Mouse (Mus musculus): ENCODE measurements at regions not wholly inside any gene's neighbourhood (a gene's known extent, or its start where the extent isn't known, plus 50 kb on each side); places are given as distances from the start of the nearest gene placed in this dataset.

DNA sequence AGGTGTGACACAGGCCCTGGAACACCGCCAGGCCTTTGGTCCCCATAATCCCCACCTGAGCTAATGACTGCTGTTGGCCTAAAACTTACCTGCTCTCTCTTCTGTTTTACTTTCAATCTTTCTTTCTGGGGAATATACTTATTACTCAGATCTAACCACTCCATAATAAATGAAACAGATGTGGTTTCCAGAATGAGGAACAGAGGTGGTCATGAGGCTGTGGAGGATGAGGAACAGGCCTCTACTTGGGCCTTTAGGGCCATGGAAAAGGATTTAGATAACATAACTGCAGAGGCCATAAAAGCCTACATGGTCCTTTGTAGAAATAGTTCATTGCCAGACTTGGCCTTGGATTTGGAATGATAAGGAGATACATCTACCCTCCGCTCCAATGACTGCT, 74.1 kb downstream of the B3gnt5 start:
- TF ChIP-seq ZC3H11A (IDR thresholded peaks at IDR 0.05; ENCODE audit: borderline replicate concordance, low read depth, low read length) (no peak), ZNF384 (IDR thresholded peaks at IDR 0.05; ENCODE audit: low read depth, low read length) (no peak)
- in situ Hi-C loops (cut with MboI; ENCODE audit: low sequenced_read_pairs in 2 of 2, unreplicated experiment in 2 of 2): no loop called here
- Histone ChIP-seq H3K36me3 (ENCODE audit: control insufficient read depth, insufficient read depth, low read length, poor library complexity, severe bottlenecking) (no peaks in the 10 kb centered on the region), H3K9ac (ENCODE audit: insufficient read depth, low read depth, low read length, poor library complexity, severe bottlenecking) (no peak overlapping the region), H3K4me1 (ENCODE audit: control insufficient read depth in 2 of 2, insufficient read depth in 2 of 2, low read length in 2 of 2, poor library complexity in 1 of 2) (no peaks in the 10 kb centered on the region), H3K4me3 (ENCODE audit: insufficient read depth in 1 of 2, low read depth in 1 of 2, low read length in 2 of 2, poor library complexity in 1 of 2, severe bottlenecking in 1 of 2) (no peak overlapping the region), H3K9me3 (ENCODE audit: control insufficient read depth, insufficient read depth, low read depth, low read length) (no peaks in the 10 kb centered on the region), H3K27ac (ENCODE audit: insufficient read depth, low read depth, low read length, poor library complexity, severe bottlenecking) (no peak overlapping the region)
- DNase-seq (ENCODE audit: low read depth, low spot score): no peak

- in situ Hi-C loops (cut with MboI; ENCODE audit: low sequenced_read_pairs in 2 of 2, unreplicated experiment in 2 of 2): no loop called here
- H3K9ac ChIP-seq (ENCODE audit: insufficient read depth, low read depth, low read length, poor library complexity, severe bottlenecking): no peak overlapping the region
- TF ChIP-seq ZNF384 (IDR thresholded peaks at IDR 0.05; ENCODE audit: low read depth, low read length) (no peak), CHD2 (IDR thresholded peaks at IDR 0.05; ENCODE audit: low read depth, low read length) (no peak), ZC3H11A (IDR thresholded peaks at IDR 0.05; ENCODE audit: borderline replicate concordance, low read depth, low read length) (no peak), MAFK (IDR thresholded peaks at IDR 0.05; ENCODE audit: insufficient read depth, low read depth, low read length) (no peak), HCFC1 (IDR thresholded peaks at IDR 0.05; ENCODE audit: borderline replicate concordance, insufficient read depth, low read length) (no peak)
- no peaks in the 10 kb centered on the region for H3K9me3 ChIP-seq (ENCODE audit: control insufficient read depth, insufficient read depth, low read depth, low read length)
- no peak for DNase-seq (ENCODE audit: low read depth, low spot score)
- H3K4me1 ChIP-seq (ENCODE audit: control insufficient read depth in 2 of 2, insufficient read depth in 2 of 2, low read length in 2 of 2, poor library complexity in 1 of 2): no peaks in the 10 kb centered on the region
- no peak overlapping the region for H3K27ac ChIP-seq (ENCODE audit: insufficient read depth, low read depth, low read length, poor library complexity, severe bottlenecking)
- H3K36me3 ChIP-seq (ENCODE audit: control insufficient read depth, insufficient read depth, low read length, poor library complexity, severe bottlenecking): no peaks in the 10 kb centered on the region
- H3K4me3 ChIP-seq (ENCODE audit: insufficient read depth in 1 of 2, low read depth in 1 of 2, low read length in 2 of 2, poor library complexity in 1 of 2, severe bottlenecking in 1 of 2): no peak overlapping the region
These were observed 74.7 kb downstream of the B3gnt5 start for GRCm38 (mm10) chr16:19834750-19835149.

DNA sequence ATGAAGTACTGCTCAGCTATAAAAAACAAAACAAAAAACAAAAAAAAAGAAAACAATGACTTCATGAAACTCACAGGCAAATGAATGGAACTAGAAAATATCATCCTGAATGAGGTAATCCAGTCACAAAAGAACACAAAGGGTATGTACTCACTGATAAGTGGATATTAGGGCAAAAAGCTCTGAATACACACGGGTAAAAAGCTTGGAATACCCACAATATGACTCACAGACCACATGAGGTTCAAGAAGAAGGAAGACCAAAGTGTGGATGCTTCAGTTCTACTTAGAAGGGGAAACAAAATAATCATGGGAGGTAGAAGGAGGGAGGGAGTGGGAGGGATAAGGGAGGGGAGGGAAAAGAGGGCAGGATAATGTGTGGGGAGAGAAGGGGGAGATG, 79.8 kb downstream of the B3gnt5 start:
- H3K9me3 ChIP-seq (ENCODE audit: control insufficient read depth, insufficient read depth, low read depth, low read length): no peaks in the 10 kb centered on the region
- no peaks in the 10 kb centered on the region for H3K36me3 ChIP-seq (ENCODE audit: control insufficient read depth, insufficient read depth, low read length, poor library complexity, severe bottlenecking)
- in situ Hi-C loops (cut with MboI; ENCODE audit: low sequenced_read_pairs in 2 of 2, unreplicated experiment in 2 of 2): no loop called here
- no peak overlapping the region for H3K4me3 ChIP-seq (ENCODE audit: insufficient read depth in 1 of 2, low read depth in 1 of 2, low read length in 2 of 2, poor library complexity in 1 of 2, severe bottlenecking in 1 of 2)
- no peaks in the 10 kb centered on the region for H3K4me1 ChIP-seq (ENCODE audit: control insufficient read depth in 2 of 2, insufficient read depth in 2 of 2, low read length in 2 of 2, poor library complexity in 1 of 2)
- no peak for DNase-seq (ENCODE audit: low read depth, low spot score)
- TF ChIP-seq CHD2 (IDR thresholded peaks at IDR 0.05; ENCODE audit: low read depth, low read length): no peak
- no peak for TF ChIP-seq MAFK (IDR thresholded peaks at IDR 0.05; ENCODE audit: insufficient read depth, low read depth, low read length)
- no peak for TF ChIP-seq HCFC1 (IDR thresholded peaks at IDR 0.05; ENCODE audit: borderline replicate concordance, insufficient read depth, low read length)
- no peak for TF ChIP-seq ZC3H11A (IDR thresholded peaks at IDR 0.05; ENCODE audit: borderline replicate concordance, low read depth, low read length)
- TF ChIP-seq ZNF384 (IDR thresholded peaks at IDR 0.05; ENCODE audit: low read depth, low read length): no peak
- H3K9ac ChIP-seq (ENCODE audit: insufficient read depth, low read depth, low read length, poor library complexity, severe bottlenecking): no peak overlapping the region
- no peak overlapping the region for H3K27ac ChIP-seq (ENCODE audit: insufficient read depth, low read depth, low read length, poor library complexity, severe bottlenecking)

DNA sequence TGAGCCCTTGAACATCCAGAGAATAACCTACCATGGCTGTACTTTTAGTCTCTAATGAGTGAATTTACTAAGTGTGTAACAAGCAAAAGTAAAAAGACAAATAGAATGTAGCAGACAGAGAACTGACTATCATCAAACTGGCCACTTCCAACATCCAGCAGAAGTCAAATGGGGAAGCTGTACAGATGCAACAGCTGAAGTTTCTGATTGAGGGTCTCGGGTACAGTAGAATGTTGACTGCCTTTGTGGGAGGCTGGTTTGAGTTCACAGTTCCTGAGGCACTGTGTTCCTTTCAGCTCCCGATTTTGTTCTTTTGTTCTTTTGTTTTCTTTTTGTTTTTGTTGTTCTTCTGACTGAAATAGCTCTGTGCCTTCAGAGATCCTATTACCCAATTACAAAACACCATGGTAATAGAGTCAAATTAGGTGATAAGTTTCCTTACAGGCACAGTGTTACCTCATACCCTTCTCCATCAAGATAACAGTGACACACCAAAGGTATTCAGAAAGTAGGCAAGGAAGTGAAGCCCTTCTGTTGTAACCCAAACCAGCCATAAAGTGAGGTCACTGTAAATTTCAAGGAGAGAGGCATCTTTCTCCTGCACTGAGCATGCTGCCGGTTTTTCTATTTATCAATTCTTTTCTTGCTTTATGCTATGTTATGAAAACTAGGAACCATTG, 82.5 kb downstream of the B3gnt5 start:
- H3K4me3 ChIP-seq (ENCODE audit: insufficient read depth in 1 of 2, low read depth in 1 of 2, low read length in 2 of 2, poor library complexity in 1 of 2, severe bottlenecking in 1 of 2): no peak overlapping the region

DNA sequence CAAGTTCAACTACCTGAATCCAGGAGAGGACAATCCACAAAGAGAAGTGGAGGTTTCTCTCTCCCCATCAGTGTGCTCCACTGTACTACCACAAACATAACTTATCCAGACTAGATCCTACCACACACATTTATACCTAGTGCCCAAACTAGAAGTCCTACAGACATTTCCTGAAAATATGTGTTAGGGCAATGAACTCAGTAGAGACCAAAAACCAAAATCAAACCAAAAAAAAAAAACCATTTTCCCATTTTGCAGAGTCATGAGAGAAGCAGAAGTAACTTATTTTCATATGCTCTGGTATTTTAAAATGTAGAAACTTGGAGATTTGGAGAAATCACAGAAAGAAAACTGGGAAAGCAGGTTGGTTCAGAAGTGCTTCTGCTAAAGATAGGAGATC, 83.7 kb downstream of the B3gnt5 start:
- H3K4me3 ChIP-seq (ENCODE audit: insufficient read depth in 1 of 2, low read depth in 1 of 2, low read length in 2 of 2, poor library complexity in 1 of 2, severe bottlenecking in 1 of 2): no peak overlapping the region
- in situ Hi-C loops (cut with MboI; ENCODE audit: low sequenced_read_pairs in 2 of 2, unreplicated experiment in 2 of 2): no loop called here
- no peak for DNase-seq (ENCODE audit: low read depth, low spot score)

More for the DNA sequence above, 82.5 kb downstream of the B3gnt5 start:
- no peak overlapping the region for H3K9ac ChIP-seq (ENCODE audit: insufficient read depth, low read depth, low read length, poor library complexity, severe bottlenecking)
- no peak for TF ChIP-seq CHD2 (IDR thresholded peaks at IDR 0.05; ENCODE audit: low read depth, low read length)
- TF ChIP-seq MAFK (IDR thresholded peaks at IDR 0.05; ENCODE audit: insufficient read depth, low read depth, low read length): no peak
- TF ChIP-seq ZC3H11A (IDR thresholded peaks at IDR 0.05; ENCODE audit: borderline replicate concordance, low read depth, low read length): no peak
- no peak for TF ChIP-seq ZNF384 (IDR thresholded peaks at IDR 0.05; ENCODE audit: low read depth, low read length)
- TF ChIP-seq HCFC1 (IDR thresholded peaks at IDR 0.05; ENCODE audit: borderline replicate concordance, insufficient read depth, low read length): no peak
- no peaks in the 10 kb centered on the region for H3K36me3 ChIP-seq (ENCODE audit: control insufficient read depth, insufficient read depth, low read length, poor library complexity, severe bottlenecking)
- H3K27ac ChIP-seq (ENCODE audit: insufficient read depth, low read depth, low read length, poor library complexity, severe bottlenecking): no peak overlapping the region
- DNase-seq (ENCODE audit: low read depth, low spot score): no peak
- H3K9me3 ChIP-seq (ENCODE audit: control insufficient read depth, insufficient read depth, low read depth, low read length): no peaks in the 10 kb centered on the region
- in situ Hi-C loops (cut with MboI; ENCODE audit: low sequenced_read_pairs in 2 of 2, unreplicated experiment in 2 of 2): no loop called here
- no peaks in the 10 kb centered on the region for H3K4me1 ChIP-seq (ENCODE audit: control insufficient read depth in 2 of 2, insufficient read depth in 2 of 2, low read length in 2 of 2, poor library complexity in 1 of 2)

More for the DNA sequence above, 83.7 kb downstream of the B3gnt5 start:
- Histone ChIP-seq H3K36me3 (ENCODE audit: control insufficient read depth, insufficient read depth, low read length, poor library complexity, severe bottlenecking) (no peaks in the 10 kb centered on the region), H3K27ac (ENCODE audit: insufficient read depth, low read depth, low read length, poor library complexity, severe bottlenecking) (no peak overlapping the region), H3K4me1 (ENCODE audit: control insufficient read depth in 2 of 2, insufficient read depth in 2 of 2, low read length in 2 of 2, poor library complexity in 1 of 2) (no peaks in the 10 kb centered on the region), H3K9me3 (ENCODE audit: control insufficient read depth, insufficient read depth, low read depth, low read length) (no peaks in the 10 kb centered on the region), H3K9ac (ENCODE audit: insufficient read depth, low read depth, low read length, poor library complexity, severe bottlenecking) (no peak overlapping the region)
- TF ChIP-seq HCFC1 (IDR thresholded peaks at IDR 0.05; ENCODE audit: borderline replicate concordance, insufficient read depth, low read length): no peak
- no peak for TF ChIP-seq MAFK (IDR thresholded peaks at IDR 0.05; ENCODE audit: insufficient read depth, low read depth, low read length)
- TF ChIP-seq ZC3H11A (IDR thresholded peaks at IDR 0.05; ENCODE audit: borderline replicate concordance, low read depth, low read length): no peak
- no peak for TF ChIP-seq ZNF384 (IDR thresholded peaks at IDR 0.05; ENCODE audit: low read depth, low read length)
- TF ChIP-seq CHD2 (IDR thresholded peaks at IDR 0.05; ENCODE audit: low read depth, low read length): no peak
